Mouse (Mus musculus) C2C12 (cell line): ENCODE measurements around the gene Lyrm4. TPM values are rescaled to one million over a fixed set of nuclear protein-coding genes. Genes with fewer than 3 reads are reported as not detected.

Experiments
- H3K27me3 ChIP-seq: one replicate; pipeline ENCODE4 v1.6.1; 2011; ENCODE audit not compliant: control insufficient read depth, insufficient read depth, insufficient read length
- H3K36me3 ChIP-seq: one replicate; pipeline ENCODE4 v1.6.1; 2011; ENCODE audit not compliant: control insufficient read depth, insufficient read depth
- H3K4me3 ChIP-seq: one replicate; pipeline ENCODE4 v1.5.1; 2011; ENCODE audit warnings: mild to moderate bottlenecking, control low read depth; ENCODE audit not compliant: poor library complexity, insufficient read depth, severe bottlenecking
- H3K79me2 ChIP-seq: one replicate; pipeline ENCODE4 v1.6.1; 2011; ENCODE audit not compliant: control insufficient read depth, insufficient read depth
- H3K79me3 ChIP-seq: one replicate; pipeline ENCODE4 v1.6.1; 2011; ENCODE audit warnings: low read depth, control low read depth
- H3ac ChIP-seq: one replicate; pipeline ENCODE3; 2011; ENCODE audit warnings: low read depth; ENCODE audit not compliant: control insufficient read depth, insufficient read length
- CEBPB ChIP-seq: IDR thresholded peaks from one replicate; pipeline ENCODE4 v1.6.1; 2011; ENCODE audit warnings: low read depth, mild to moderate bottlenecking, control low read depth, moderate library complexity
- CTCF ChIP-seq: IDR thresholded peaks from one replicate; pipeline ENCODE4 v1.5.1; 2011; ENCODE audit not compliant: control insufficient read depth, insufficient read depth, insufficient read length
- FOSL1 ChIP-seq: IDR thresholded peaks from one replicate; pipeline ENCODE4 v1.8.0; 2011; ENCODE audit warnings: mild to moderate bottlenecking, low read length; ENCODE audit not compliant: poor library complexity, insufficient read depth, severe bottlenecking
- MAX ChIP-seq: IDR thresholded peaks from one replicate; pipeline ENCODE4 v1.6.1; 2011; ENCODE audit warnings: mild to moderate bottlenecking, control low read depth
- MYOD1 ChIP-seq: IDR thresholded peaks from one replicate; pipeline ENCODE4 v1.6.1; 2011; ENCODE audit warnings: low read depth; ENCODE audit not compliant: control insufficient read depth, insufficient read length
- MYOG ChIP-seq: IDR thresholded peaks from one replicate; pipeline ENCODE4 v1.6.1; 2011; ENCODE audit not compliant: control insufficient read depth, insufficient read length; ENCODE audit errors: extremely low read depth
- USF1 ChIP-seq: IDR thresholded peaks from one replicate; pipeline ENCODE4 v1.6.1; 2011; ENCODE audit warnings: low read depth, mild to moderate bottlenecking, control low read depth, moderate library complexity
- polyA plus RNA-seq: library from polyadenylated mRNA; unstranded; fragments of >200 nt; fragmentation: generic; extraction: Trizol; gene quantifications from one replicate; pipeline ENCODE4 v1.2.1, GENCODE M21; 2012; ENCODE audit warnings: missing spikeins

Gene Lyrm4
- polyA plus RNA-seq, 1 experiment, result 9.3 TPM

DNA sequence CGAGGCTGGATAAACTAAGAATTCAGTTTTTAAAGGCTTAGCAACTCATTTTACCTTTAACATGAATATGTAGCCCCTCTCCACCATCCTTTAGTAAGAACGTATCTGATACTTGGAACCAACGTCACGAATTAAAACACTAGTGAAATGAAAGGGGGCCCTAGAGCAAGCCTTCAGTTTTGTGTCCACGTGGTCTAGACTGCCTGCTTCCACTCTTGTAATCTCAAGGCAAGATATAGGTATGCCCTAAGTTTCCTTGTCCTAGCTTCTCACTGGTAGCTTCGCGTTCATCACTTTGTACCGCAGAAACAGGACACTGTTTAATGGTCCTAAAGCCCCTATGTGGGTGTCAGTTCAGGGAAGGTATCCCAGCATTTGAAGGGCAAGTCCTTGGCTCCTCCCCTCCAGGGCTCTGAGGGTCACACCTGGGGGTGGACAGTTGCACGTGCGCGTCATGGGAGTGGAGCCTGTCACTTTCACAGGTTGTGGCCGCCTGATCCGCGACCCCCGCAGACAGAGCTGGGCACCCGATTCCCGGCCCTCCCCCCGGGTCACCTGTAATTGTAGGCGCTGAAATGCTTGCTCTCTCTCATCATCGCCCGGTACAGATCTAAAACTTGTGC lies 695 bp downstream of the Lyrm4 start:
- TF ChIP-seq CEBPB (no peak), MYOG (no peak), CTCF (no peak), FOSL1 (no peak), MAX (no peak), USF1 (peak; percentile 27)
- H3K4me3 ChIP-seq, result peak overlapping the region; percentile 67
- peak overlapping the region; percentile 87 for H3ac ChIP-seq
- peaks cover 16% of the 10 kb centered on the region for H3K79me3 ChIP-seq
- no peaks in the 10 kb centered on the region for H3K36me3 ChIP-seq
- H3K27me3 ChIP-seq, result no peaks in the 10 kb centered on the region
- peaks cover 42% of the 10 kb centered on the region for H3K79me2 ChIP-seq

DNA sequence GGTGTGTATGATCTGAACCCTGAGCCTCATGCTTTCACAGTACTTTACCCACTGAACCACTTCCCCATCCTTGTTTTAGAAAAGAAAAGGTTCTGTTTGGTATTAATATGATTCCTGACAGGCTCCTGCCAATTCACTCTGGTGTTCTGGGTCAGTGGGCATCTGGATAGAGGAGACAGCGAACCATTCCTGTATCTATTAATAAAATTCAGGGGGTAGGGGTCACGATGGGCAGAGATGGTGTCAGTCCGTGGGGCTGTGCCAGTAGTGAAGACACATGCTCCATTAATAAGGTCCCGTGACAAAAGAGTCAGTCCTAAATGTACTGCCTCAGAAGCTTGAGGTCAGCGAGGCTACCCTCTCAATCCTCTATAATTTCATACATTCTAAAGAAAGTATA lies 4.1 kb downstream of the Lyrm4 start:
- peaks cover 5% of the 10 kb centered on the region for H3K79me3 ChIP-seq
- H3ac ChIP-seq, result no peak overlapping the region
- H3K4me3 ChIP-seq, result no peak overlapping the region
- no peaks in the 10 kb centered on the region for H3K27me3 ChIP-seq
- H3K36me3 ChIP-seq, result no peaks in the 10 kb centered on the region
- TF ChIP-seq MYOD1, result no peak
- TF ChIP-seq FOSL1, result no peak
- TF ChIP-seq CEBPB, result no peak
- TF ChIP-seq MYOG, result no peak
- no peak for TF ChIP-seq CTCF
- TF ChIP-seq USF1, result no peak
- TF ChIP-seq MAX, result no peak
- peaks cover 16% of the 10 kb centered on the region for H3K79me2 ChIP-seq

DNA sequence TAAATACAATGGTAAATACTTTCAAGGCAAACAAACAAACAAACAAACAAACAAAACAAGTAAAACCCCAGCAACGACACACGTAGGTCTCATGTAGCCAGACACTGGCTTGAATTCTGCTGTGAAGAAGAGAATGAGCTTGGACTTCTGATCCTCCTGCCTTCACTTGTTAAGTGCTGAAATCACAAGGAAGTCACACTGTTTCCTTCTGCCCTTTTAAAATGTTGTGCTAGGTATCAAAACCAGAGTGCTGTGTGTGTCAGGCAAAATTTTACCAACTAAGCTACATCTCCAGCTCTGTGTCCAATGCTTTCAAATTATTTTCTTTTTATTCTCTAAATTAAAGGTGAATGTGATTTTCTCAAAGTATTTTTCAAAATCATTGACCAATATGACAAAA lies 6.0 kb downstream of the Lyrm4 start:
- no peaks in the 10 kb centered on the region for H3K36me3 ChIP-seq
- H3ac ChIP-seq, result no peak overlapping the region
- peaks cover 9% of the 10 kb centered on the region for H3K79me2 ChIP-seq
- no peak overlapping the region for H3K4me3 ChIP-seq
- TF ChIP-seq MAX (no peak), USF1 (no peak), FOSL1 (no peak), MYOG (no peak), MYOD1 (no peak), CTCF (no peak)
- H3K27me3 ChIP-seq, result no peaks in the 10 kb centered on the region
- H3K79me3 ChIP-seq, result peaks cover 4% of the 10 kb centered on the region

DNA sequence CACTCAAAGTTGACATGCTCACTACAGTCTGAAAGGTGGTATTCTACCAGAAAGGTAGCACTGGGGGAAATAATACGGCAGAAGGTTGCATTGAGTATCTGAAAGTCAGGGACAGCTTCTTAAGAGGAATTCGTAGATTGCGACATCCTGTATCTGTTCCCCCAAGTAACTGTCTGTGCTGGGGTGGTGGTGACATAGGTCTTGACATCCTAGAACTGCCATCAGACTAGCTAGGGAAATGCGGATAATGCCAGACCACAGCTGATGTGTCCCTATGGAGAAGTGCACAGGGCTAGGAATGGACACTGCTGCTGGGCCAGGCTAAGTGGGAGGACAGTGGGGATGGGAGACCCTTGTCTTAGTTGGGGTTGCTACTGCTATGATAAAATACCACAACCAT lies 8.8 kb downstream of the Lyrm4 start:
- Histone ChIP-seq H3ac (no peak overlapping the region), H3K4me3 (no peak overlapping the region), H3K79me2 (peaks cover 4% of the 10 kb centered on the region), H3K27me3 (no peaks in the 10 kb centered on the region), H3K36me3 (no peaks in the 10 kb centered on the region), H3K79me3 (no peaks in the 10 kb centered on the region)
- no peak for TF ChIP-seq USF1
- no peak for TF ChIP-seq MYOD1
- TF ChIP-seq FOSL1, result no peak
- TF ChIP-seq CTCF, result no peak
- TF ChIP-seq CEBPB, result no peak
- TF ChIP-seq MYOG, result no peak
- TF ChIP-seq MAX, result no peak

DNA sequence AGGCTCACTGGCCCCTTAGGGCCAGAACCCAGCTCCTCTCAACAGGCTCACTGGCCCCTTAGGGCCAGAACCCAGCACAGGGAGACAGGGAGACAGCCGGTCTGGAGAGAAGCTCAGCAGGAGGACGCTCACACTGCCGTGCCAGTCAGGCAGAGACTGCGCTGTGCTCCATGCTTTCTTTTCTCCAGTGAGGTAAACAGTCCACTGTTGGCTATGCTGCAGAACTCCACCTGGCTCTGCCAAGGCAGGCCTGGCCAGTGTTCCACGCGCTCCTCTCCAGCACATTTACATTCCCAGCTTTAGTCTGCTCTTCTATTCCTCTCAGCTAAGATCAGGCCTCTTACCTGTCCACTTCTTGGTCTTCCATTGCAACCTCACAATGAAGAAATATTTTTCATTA lies 11.7 kb downstream of the Lyrm4 start:
- H3K4me3 ChIP-seq, result no peak overlapping the region
- no peak overlapping the region for H3ac ChIP-seq
- H3K36me3 ChIP-seq, result no peaks in the 10 kb centered on the region
- TF ChIP-seq MYOD1 (no peak), CEBPB (no peak), FOSL1 (no peak), MYOG (no peak), MAX (no peak), USF1 (no peak)
- peaks cover 4% of the 10 kb centered on the region for H3K79me2 ChIP-seq
- H3K27me3 ChIP-seq, result no peaks in the 10 kb centered on the region
- no peaks in the 10 kb centered on the region for H3K79me3 ChIP-seq

DNA sequence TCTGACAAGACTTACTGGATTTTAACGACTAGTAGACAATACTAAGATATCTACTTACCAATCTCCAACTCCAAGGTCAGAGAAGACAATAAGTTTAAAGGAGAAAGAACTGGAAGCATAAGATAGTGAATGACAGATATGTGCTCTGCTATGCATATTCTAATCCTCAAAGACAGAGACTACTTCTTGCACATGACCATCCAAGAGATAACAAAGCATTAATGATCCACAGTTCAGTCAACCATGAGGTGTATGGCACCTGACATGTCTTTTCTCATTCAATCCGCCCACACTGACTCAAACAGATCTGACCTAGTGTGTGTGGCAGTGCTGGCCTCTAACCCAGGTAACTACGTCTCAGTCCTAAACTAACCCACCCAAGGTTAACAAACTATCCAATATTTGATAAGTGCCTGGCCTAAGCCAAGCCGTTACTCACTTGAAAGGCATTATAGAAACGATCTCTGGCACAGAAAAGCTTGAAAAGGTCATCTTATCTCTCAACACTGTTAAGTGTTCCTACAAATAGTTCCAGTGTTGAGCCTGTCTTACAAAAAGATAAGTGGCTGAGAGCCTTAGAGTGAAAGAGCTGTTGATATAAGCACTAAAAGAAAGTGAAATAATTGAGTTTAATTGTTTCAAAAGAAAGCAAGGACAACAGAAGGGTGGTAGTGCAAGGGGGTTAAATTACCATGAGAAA lies 20.5 kb downstream of the Lyrm4 start:
- no peaks in the 10 kb centered on the region for H3K79me3 ChIP-seq
- H3K27me3 ChIP-seq, result no peaks in the 10 kb centered on the region
- no peak overlapping the region for H3ac ChIP-seq
- TF ChIP-seq FOSL1, result no peak
- no peak for TF ChIP-seq USF1
- no peaks in the 10 kb centered on the region for H3K36me3 ChIP-seq
- no peaks in the 10 kb centered on the region for H3K79me2 ChIP-seq
- H3K4me3 ChIP-seq, result no peak overlapping the region
